Mouse (Mus musculus) adrenal gland, postnatal 25 days (tissue): ENCODE measurements around the gene Mtif3. TPM values are rescaled to one million over a fixed set of nuclear protein-coding genes. Genes with fewer than 3 reads are reported as not detected.
"Not testable (repeated sequence)": the region's sequence is repeated elsewhere in the genome, so short reads cannot be mapped to it uniquely, and the experiment has no call there.

Source experiments
- DNase-seq: peaks from one replicate; pipeline ENCODE4 v3.0.0; 2021; ENCODE audit warnings: mixed read lengths
- total RNA-seq: library from RNA; stranded (reverse); gene quantifications from 2 replicates; pipeline ENCODE4 v1.2.3, GENCODE M21; 2021

Mtif3 gene
- total RNA-seq, 1 experiment from 2014 or later, result 40.9 TPM

DNA sequence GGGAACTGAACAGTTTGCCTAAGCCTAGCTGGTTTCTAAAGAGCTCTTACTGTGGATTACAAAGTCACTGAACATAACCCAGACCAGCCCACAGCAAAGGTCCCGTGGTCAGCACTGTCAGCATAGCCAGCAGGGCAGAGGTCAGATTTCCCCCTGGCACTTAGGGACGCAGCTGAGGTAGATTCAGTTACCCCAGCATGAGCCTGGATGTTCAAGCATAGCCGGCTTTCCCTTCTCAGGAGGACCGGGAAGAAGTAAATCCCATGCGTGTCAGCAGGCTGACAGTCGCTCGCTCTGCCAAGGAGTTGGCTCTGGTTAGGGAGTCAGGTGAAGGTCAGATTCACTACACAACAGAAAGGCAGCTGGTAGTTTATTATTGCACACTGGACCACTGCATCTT, 9.0 kb downstream of the Mtif3 start:
- DNase-seq, result no peak

DNA sequence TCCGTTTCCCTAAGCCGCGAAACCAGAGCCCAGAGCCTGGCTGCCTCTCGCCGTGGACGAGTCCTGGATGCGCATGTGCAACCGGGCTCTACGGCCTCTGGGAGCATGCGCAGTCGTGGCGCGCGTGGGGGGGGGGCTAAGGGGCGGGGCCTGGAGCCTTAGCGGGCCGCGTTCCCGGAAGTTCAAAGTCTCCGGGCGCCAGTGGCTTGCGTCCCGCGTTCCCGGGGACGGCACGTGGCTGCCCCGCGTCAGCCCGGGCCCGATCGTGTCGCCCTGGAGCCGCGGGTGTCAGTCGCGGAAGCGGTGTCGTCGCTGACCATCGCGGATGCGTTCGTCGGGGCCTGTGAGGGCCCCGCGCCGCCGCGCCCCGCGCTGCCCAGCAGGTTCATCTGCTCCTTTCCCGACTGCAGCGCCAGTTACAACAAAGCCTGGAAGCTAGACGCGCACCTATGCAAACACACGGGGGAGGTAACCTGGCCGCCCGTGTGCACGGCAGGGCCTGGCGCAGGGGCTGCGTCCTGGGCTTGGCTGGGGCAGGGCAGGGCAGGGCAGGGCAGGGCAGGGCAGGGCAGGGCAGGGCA, 15.0 kb downstream of the Mtif3 start, which contains the start of gene Gtf3a:
Gene Gtf3a (plus strand): TSS at position 150 of the 581 bp plus-strand sequence.
- DNase-seq, result peak; percentile 85

DNA sequence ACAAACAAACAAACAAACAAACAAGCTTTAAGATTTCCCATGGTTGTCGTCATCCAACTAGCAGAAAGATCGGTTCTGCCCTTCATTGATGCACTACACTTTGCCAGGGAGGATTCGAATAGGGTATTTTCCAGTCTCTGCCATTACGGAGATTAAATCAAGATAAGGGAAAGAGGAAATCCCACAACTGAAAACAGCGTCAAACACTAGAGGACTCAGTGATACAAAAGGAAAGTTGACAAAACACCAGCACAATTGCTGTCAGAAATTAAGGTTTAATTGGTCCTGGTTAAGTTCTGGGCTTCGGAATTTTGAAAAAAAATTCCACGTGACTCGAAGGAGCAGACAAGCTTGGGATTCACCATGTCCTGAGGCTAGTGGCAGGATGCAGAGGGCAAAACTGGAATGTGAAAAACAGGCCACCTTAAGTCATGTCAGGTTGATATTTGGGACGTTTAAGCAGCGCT, 15.5 kb downstream of the Mtif3 start:
- no peak for DNase-seq

DNA sequence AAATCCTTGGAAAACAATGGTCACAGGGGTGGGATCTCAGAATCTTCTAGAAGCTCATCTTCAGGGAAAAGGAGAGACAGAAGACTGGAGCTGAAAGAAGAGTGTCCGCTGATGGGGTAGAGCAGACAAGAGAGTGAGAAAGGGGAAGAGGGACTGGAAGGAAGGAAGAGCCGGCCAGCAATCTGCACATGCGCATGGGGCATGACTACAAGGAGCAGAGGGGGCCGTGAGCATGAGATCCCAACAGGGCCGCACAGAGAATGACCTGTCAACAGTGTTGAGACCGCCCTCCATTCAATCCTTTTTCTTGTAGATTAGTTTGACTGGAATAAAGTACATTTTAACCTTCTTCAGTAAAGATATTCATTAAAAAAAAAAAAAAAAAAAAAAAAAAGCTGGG, 16.1 kb downstream of the Mtif3 start:
- no peak for DNase-seq

DNA sequence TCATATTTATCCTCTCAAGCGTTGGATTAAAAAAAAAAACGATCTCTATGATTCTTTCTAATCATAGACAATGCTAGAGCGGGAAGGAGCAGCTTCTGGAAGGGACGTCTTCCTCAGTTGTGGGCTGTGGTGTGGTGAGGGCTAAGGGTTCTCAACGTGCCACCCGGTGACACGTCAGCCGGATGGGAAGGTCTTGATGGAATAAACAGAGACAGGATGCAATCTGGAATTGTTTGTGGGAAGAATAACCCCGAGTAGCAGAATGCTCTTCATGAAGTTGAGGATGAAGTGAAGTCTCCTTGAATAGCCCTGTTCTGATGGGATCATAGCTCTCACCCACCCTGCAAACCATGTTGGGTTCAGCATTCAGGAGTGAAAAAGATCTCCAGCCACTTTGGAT, 16.9 kb downstream of the Mtif3 start:
- no peak for DNase-seq

DNA sequence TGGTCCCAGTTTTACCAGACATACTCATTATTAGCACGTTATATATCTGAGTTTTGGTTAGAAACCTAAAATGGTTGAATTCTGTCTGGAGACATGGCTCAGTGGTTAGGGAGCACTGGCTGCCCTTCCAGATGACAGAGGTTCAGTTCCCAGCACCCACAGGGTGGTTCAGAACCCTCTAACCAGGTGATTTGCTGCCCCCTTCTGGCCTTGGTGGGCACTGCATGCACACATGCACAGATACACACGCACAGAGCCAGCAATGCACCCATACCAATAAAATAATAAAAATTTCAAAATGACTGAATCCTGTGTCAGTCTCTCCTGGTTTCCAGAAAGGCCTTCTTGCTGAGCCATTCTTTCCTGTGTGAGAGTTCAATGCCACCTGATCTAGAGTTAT, 19.0 kb downstream of the Mtif3 start:
- DNase-seq, result no peak

DNA sequence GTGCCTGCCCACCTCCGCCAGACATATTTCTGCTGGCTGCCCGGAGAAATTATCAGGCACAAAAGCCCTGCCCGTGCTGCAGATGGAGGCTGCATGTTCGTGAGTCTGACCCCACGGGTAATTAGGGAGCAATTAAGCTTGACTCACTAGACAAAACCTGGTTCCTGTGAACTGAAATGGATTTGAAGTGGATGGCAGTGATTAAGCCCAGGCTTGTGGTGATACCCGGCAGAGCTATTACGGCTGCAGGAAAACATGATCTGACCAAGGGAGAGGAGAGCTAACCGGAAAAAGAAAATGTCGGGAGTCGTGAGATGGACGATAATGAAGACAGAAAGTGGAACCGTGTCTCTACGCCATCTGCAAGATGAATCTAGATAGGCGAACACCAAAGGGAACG, 20.6 kb downstream of the Mtif3 start:
- no peak for DNase-seq

DNA sequence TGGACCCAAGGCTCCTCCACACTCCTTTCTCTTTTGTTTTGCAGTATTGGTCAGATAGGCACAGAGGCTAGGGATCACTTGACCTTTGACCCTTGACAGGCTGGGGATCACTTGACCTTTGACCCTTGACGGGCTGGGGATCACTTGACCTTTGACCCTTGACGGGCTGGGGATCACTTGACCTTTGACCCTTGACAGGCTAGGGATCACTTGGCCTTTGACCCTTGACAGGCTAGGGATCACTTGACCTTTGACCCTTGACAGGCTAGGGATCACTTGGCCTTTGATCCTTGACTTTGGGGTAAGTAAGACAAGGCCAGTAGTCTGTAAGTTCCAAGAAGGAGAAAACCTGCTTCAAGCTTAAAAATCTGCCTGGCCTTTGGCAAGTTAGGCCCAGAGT, 21.7 kb downstream of the Mtif3 start:
- not testable (repeated sequence) for DNase-seq

DNA sequence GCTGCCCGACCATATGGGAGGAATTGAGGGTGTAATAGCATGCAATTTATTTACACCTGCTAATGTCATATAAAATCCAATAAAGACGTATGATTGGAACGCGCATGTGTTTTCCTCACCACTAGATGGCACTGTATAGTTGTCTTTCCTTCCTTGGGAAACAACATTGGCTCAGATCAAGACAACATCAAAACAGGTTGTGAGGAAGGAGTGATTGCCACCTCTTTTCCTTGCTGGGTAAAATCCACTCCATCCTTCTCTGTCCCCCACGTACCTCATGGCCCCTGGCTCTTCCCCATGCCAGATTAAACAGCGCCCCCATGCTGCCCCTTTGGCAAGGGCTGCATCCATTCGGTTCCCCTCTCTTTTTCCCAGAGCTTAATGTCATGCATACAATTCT, 23.4 kb downstream of the Mtif3 start:
- no peak for DNase-seq

DNA sequence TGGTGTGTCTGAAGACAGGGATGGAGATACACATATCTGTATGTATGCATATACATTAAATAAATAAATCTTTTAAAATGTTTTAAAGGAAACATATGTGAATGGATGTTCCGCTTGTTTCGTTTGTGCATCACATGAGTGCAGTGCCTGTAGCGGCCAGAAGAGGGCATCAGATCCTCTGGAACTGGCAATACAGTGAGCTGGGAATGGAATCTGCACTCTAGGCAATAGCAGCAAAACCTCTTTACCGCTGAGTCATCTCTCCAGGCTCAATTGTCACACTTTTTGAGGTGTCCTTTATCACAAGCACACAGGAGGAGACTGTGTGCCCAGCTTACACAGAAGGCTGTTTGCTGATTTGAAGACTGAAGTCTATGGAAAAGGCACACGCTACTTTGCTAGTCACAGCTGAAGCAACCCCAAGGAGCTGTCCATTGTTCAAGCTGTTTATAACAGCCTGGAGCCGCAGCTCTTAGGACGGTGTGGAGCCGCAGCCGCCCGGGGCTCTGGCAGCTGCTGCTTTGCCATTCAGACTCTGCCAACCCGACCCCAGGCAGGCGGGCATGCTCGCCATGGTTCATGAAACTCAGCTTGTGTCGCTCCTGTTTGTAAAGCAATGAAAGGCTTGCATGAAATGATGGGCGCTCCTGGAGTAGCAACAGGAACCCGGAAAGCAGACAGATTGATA, 24.3 kb downstream of the Mtif3 start:
- no peak for DNase-seq

DNA sequence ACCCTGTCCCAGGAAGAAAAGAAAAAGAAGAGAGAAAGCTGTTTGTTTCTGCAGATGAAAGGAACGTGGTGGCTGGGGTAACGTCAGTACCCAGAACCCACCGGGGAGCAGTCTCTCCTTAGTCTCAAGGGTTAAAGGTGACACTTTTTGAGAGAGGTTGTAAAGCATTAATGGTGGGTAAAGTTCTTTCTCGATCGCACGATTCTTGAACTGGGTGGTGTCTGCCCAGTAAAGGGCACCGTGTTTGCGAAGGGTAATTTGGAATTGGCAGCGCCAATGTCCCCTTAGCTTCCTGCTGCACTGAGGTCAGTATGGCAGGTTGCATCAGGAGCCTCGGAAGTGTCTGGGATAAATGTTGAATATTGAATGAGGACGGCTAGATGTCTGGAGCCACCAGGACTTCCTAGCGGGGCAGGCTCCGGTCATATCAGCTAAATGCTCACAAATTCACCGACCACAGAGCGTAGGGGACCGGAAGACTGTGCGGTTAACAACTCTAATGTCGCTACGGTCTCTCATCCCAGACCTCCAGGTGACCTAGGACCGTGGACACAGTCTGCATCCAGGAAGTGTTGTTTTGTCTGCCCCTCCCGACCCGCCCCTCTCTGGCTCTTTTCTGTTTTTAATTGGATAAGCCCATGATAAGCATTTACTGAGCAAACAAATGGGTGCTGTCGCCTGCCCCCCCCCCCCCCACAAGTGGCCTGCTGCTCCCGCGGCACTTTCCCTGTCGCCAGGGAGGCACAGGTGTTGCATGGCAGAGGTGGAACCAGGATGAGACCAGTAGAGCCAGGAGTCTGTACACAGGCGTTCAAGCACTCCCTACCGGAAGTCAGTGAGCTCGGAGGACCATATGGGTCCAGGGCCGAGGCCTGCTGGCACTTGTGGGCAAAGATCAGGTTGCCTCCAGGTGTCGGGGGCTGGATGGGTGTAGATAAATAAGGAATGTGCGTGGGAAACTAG, 25.8 kb downstream of the Mtif3 start:
- no peak for DNase-seq

DNA sequence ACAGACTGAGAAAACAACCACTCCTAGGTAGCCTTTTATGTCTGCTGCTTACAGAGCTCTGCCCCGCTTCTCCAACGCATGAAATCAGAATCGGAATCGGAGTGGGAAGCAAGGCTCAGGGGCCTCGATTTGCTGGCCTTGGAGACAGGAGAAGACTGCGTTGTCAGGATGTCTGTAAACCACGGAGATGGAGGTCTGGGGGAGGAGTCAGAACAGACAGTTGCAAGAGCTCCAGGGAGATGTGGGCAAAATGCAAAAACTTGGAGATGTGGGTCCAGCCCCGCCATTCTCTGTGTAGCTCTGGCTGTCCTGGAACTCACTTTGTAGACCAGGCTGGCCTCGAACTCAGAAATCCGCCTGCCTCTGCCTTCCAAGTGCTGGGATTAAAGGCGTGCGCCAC, 30.1 kb downstream of the Mtif3 start:
- no peak for DNase-seq

DNA sequence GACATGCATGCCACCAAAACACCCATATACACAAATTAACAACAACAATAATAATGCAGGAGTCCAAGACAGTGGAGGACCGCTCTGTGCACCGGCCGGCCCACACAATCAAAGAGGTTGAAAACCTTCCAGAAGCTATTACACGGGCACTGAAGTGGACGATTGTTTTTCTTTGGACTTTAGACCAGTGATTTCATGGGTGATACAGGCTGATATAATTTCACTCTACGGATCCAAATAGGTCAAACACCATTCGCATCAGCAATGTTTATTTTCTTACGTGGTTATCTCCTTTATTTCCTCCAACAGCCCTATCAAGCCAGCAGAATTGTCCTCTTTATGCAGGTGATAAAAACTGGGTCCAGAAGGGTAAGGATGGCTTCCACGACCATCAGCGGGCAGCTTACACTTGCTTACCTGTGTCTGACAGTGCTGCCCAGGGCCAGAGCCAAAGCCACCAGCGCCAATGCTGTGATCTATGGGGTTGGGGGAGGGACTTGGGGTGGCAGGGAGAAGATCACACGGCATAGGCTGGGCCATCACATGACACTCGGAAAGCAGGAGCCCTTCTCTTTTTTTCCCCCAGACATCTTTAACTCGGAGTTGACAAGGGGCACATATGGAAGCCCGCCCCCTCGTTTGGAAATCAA, 31.6 kb downstream of the Mtif3 start:
- no peak for DNase-seq

DNA sequence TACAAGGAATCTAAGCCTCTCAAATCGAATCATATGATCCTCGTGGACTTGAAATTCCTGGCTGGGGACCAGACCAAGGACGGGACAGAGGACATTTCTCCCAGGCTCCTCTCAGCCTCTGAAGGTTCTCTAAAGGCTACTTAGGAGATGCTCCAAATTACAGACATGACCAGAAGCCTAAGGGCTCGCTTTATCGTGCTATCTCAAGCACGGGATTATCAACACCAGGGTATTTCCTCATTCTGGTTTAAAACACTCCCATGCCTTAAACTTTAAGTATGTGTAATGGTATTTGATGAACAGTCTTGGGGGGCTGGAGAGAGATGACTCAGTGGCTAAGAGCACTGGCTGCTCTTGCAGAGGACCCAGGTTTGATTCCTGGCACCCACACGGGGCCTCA, 32.2 kb downstream of the Mtif3 start:
- no peak for DNase-seq

DNA sequence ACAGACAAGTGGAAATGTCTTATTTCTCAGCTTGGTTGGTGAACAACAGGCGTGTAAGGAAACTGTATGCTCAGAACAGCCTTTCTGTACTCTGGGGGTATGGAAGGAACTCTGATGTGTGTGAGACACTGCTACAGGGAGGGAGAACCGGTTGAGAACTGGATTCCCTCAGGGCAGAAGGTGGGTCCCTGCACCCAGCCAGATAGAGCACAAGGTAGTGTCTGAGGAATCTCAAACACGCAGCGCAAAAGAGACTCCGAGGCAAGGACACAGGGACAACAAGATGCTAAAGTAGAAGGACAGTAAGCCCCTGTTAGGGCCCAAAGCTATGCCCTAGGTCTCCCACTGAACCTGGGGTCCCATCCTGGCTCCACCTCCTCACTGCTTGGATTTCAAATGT, 36.9 kb downstream of the Mtif3 start:
- no peak for DNase-seq

DNA sequence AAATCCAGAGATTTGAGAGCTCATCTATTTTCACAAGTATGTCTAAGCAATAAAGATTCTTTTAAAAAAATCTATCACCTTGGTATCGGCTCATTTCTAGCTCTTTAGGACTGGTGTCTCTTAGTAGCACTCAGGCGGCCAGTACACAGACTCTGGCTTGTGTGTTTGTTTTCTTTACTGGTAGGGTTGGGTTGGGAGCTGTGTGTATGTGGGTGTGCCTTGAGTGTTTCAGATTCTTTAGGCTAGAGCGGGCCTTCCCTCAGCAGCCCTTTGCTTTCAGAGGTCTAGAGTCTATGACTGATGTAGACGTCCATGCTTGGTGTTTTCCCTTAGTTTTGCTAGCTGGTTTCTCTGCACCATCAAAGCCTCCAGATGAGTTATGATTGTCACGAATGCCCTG, 40.1 kb downstream of the Mtif3 start:
- DNase-seq, result no peak

DNA sequence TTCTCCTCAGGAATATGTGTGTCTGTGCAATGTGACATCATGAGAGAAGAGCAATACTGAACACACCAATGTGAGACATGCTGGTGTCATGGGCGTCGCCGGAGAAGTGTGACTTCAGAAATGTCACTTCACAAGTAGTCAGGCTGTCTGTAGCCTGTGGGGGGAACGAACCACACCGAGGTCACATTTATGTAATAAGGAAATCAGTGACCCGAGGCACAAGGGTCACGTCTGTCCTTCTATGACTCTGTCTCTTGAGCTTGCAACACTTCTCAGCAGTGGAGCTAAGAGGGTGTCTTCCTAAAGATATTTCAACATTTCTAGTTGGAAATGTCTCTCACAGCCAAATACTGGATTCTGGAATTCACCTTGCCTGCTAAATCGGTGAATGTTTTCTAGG, 42.4 kb downstream of the Mtif3 start:
- no peak for DNase-seq

DNA sequence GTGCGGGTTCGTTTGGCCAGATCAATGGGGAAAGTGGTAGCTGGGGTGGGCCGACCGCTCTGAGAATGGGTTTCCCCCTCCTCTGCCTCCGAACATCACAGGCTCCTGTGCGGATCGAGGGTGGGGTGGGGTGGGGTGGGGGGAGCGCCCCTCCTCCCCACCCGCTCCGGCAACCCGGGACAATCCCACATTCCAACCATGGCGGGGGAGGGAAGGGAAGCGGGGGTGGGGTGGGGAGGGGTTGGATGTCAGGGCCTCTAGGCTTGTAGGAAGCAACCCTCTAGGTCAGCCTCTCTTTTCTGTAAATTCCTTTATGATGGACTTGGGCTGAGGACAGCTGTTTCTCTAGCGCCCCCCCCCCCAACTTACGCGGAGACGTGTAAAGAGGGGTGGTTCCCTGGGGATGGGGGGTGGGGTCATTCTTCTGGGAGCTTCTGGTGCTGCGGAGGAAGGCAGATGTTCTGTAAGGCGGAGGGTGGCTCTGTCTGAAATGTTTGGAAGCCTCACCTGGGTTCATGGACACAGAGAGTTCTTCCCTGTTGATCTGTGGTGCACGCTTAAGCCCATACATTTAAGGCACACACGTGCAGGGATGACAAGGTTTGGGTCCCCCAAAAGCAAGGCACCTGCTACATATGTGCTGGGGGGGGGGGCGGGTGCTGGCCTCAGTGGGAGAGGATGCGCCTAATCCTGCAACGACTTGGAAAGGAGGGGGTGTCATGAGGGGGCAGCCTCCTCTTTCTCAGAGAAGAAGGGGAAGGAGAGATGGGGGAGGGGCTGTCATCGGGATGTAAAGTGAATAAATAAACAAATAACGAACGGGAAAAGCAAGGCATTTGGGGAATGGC, 43.1 kb downstream of the Mtif3 start:
- DNase-seq, result no peak

DNA sequence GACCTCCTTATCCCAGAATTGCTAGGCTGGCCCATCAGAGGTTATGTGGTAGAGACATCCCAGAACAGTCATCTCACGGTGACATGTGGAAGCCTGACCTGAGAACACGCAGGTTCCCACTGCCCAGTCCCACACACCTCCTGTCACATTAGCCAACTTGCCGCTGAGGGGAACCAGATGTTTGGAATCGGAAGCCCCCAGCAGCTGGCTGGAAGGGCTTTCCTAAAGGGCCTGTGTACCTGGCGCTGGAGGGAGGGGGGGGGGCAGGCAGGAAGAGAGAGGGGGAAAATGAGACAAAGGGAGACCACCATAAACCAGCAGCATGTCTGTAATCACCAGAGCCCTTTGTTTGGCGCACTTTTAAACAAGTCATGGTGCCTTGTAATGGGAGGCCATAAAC, 43.7 kb downstream of the Mtif3 start:
- no peak for DNase-seq

DNA sequence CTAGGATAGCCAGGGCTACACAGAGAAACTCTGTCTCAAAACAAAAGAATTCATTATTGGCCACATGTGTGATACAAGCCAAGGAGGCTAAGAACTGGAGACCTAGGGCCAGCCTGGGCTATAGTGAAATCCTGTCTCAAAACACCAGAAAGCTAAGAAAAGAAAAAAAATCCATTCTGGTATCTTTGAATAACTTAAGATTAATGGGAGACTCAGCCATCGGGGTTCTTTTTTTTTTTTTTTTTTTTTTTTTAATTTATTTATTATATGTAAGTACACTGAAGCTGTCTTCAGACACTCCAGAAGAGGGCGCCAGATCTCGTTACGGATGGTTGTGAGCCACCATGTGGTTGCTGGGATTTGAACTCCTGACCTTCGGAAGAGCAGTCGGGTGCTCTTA, 46.2 kb downstream of the Mtif3 start:
- DNase-seq, result not testable (repeated sequence)

DNA sequence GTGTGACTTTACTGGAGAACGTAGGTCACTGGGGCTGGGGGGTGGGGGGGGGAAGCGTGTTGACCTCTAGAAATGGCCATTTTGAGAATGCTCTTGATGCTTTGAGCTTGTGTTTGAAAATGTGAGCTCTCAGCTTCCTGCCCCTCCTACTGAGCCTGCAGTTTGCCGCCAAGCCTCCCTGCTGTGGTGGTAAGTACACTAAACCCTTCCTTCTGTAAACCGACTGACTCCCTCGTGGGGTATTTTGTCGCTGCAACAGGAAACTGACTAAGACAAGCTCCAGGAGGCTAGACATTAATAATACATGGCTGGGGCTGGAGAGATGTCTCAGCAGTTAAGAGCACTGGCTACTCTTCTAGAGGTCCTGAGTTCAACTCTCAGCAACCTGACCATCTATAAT, 46.8 kb downstream of the Mtif3 start:
- DNase-seq, result no peak

DNA sequence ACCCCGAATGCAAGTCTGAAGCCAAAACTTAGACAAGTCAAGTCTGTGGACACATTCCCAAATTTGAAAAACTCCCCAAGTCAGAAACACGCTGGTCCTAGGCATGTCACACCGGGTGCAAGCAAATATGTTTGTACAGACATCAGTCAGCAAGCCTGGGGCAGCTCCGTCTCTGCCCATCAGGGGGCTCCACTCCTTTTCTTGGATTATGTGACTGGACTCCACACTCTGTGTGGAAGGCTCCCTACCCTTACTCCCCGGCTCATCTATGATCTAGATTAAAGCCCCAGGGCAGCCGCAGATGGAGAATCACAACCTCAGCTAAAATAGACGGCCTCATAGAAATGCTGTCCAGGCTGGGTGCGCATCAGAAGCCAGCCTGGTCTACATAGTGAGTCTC, 47.3 kb downstream of the Mtif3 start:
- no peak for DNase-seq
